Mouse (Mus musculus) spleen, postnatal 36 days (tissue): ENCODE data around the gene Slc22a12.

Experiments used
- DNase-seq, 2 experiments: peaks; one replicate each; pipeline ENCODE4 v3.0.0; 2022; ENCODE audit warnings: low spot score in 2 of 2, mixed read lengths in 1 of 2

Slc22a12 gene

DNA sequence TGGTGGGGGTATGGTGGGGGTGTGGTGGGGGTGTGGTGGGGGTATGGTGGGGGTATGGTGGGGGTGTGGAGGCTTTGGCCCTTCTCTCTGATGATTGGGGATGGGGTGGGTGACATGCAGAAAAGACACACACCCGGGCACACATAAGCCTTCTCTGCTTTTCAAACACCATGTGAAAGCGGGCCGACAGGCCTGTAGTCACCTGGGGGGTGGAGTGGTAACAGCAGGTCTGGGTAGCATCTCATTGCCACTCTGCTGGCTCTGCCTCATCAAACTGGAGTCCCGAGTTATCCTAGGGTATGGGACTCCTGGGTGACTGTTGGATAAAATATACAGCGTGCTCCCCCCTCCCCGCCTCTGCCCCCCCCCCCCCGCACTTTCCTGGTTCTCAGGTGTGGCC, 48.8 kb downstream of the Slc22a12 start:
- DNase-seq = no peak

DNA sequence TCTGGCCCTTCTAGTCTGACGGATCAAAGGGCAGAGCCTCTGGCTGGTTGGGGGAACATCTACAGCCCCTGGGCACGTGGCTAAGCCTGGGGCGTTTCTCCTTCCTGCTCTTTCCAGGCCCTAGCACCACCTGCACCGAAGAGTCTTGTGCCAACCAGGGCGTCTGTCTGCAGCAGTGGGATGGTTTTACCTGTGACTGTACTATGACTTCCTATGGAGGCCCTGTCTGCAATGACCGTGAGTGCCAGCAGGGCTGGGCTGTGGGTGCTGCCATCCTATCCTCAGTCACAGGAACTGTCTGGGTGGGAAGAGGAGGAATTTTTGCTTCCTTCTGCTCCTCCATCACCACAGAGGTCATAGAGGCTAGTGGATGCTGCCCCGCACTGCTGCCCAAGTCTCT, 49.6 kb downstream of the Slc22a12 start:
- DNase-seq = no peak

DNA sequence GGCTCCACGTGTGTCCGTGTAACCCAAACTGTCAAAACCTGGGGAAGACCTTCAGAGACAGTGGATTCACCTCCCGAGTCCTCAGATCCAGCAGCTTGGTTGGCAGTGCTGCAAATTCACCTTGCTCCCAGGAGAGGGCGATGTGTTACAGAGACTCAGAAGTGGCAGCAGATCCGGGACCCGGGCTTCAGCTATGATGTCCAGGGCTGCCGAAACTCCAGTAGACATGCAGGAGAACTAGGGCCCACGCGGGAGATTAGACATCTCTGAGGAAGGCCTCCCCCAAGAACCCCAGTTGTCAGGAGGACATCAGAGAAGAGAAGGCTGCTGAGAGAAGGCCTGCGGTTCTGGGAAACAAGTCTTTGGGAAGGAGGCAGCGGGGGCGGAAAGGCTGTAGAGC, 50.7 kb downstream of the Slc22a12 start:
- peak; percentile 36 for DNase-seq

DNA sequence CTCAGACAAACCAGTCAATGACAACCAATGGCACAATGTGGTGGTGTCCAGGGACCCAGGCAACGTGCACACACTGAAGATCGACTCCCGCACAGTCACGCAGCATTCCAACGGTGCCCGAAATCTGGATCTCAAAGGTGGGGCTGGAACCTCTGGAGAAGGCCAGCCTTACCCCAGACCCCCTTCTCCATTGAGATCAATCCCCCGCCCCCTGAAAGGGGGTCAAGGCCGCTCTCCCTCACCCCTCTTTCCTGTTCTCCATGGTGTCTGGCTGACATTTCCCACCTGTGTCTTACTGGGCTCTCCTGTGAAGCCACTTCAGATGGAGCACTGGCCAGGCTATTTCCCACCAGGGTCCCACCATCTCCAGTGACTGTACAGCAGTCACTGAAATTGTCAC, 51.3 kb downstream of the Slc22a12 start:
- DNase-seq = no peak

DNA sequence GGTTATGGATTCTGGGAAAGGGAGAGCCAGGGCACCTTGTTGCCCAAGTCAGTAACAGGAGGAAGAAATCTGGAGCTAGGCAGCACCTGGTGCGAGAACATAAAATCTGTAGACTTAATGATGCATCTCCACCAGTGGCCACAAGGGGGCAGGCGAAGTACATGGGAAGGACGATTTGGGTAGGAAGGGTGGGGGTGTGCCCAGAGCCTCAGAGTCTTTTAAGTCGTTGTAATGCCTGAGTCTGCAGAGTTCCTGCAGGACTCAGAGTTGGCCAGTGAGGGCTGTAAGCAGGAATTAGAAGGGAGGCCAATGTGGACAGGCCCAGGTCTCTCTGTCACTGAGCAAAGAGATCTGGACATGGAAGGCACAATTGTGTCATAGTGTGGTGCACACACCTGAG, 53.8 kb downstream of the Slc22a12 start:
- peak; percentile 70 to 79 for DNase-seq
